Comparison of ENCODE assay signal across 14 mouse cellular contexts in the genomic region with DNA sequence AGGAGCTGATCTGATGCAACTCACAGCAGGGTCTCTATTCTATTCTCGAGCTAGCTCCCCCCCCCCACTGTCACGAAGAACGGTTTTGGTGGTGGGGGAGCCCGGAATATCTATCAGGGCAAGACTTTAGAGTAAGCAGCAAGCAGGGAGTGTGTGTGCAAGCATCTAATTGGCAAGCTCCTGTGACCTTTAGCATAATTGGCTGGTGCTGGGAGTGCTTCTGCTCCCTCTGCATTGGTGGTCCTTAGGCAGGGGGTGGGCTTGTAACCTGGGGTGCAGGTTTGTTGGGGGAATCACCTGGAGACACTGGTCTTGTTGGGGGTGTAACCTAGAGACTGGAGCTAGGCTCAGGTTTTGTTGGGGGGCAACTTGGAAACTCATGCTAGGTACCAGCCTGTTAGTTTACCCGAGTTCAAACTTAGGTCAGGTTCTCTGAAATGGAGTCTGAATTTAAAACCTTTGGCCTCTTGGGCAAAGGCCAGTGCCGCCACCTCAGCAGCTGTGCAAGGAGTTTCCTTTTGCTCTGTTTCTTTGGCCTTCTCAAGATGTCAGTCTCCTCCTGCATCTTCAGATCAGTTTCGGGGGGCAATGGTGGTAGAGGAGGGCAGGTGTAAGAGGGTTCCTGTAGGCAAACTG. TPM values are rescaled to one million over a fixed set of nuclear protein-coding genes. Genes with fewer than 3 reads are reported as not detected.
"Had no signal": no experiment of that assay in that cellular context is flagged by ENCODE, and none has a peak within 500 bp of the region (broad histone marks: within the 10 kb centered on the region; RNA-seq: fewer than 3 reads in every experiment).

No protein-coding gene starts in this region.

- H3K9me3 ChIP-seq: limb, embryonic 13.5 days; liver, embryonic 12.5 days; lung, embryonic 15.5 days; megakaryocyte, embryonic 14.5 days; midbrain, embryonic 15.5 days; neural tube, embryonic 12.5 days had no signal

- H3K27me3 ChIP-seq: neural tube, embryonic 12.5 days had no signal

- H3K4me2 ChIP-seq: lung, embryonic 15.5 days; midbrain, embryonic 11.5 days; midbrain, embryonic 15.5 days; neural tube, embryonic 12.5 days had no signal

- H3K27ac ChIP-seq: layer of hippocampus, adult 2 months; limb, embryonic 13.5 days; liver, embryonic 12.5 days; lung, embryonic 15.5 days; macrophage; midbrain, embryonic 15.5 days; neural tube, embryonic 12.5 days had no signal

- H3K4me3 ChIP-seq: layer of hippocampus, adult 2 months; limb, embryonic 13.5 days; liver, embryonic 12.5 days; lung, embryonic 15.5 days; midbrain, embryonic 15.5 days; neural tube, embryonic 12.5 days had no signal

- H3K4me1 ChIP-seq: lung, embryonic 15.5 days; midbrain, embryonic 15.5 days; neural tube, embryonic 12.5 days had no signal

- H3K36me3 ChIP-seq: limb, embryonic 13.5 days; liver, embryonic 12.5 days; lung, embryonic 15.5 days; midbrain, embryonic 15.5 days; neural tube, embryonic 12.5 days had no signal

- H3K9ac ChIP-seq: limb, embryonic 13.5 days; liver, embryonic 12.5 days; lung, embryonic 15.5 days; midbrain, embryonic 15.5 days; neural tube, embryonic 12.5 days had no signal

RNA-seq across cellular contexts. Expression of gene Gm5475, which starts 34.5 kb away (rescaled TPM):
- total RNA-seq: layer of hippocampus, adult 2 months; left cerebral cortex, postnatal 36 days; monocyte, adult 5-6 weeks; neutrophil, adult 5-6 weeks had no signal
- polyA plus RNA-seq: macrophage; midbrain, embryonic 11.5 days; stomach, embryonic 14.5 days; urinary bladder, adult 2 months had no signal
